Mouse (Mus musculus) kidney, adult 2 months (tissue): Measurements from ENCODE around the gene Trim27. TPM values are rescaled to one million over a fixed set of nuclear protein-coding genes. Genes with fewer than 3 reads are reported as not detected.

Experiments
- DNase-seq: peaks from one replicate; pipeline ENCODE4 v3.0.0; 2021
- H3K27ac ChIP-seq: fragments of 200-500 bp; 2 replicates; pipeline ENCODE4 v1.5.1; 2012; ENCODE audit warnings: low read depth, low read length, control low read depth, inconsistent platforms; ENCODE audit not compliant: insufficient read depth
- H3K27me3 ChIP-seq: fragments of 200-500 bp; replicated peaks from 2 replicates; pipeline ENCODE4 v1.6.1; 2012; ENCODE audit warnings: mild to moderate bottlenecking, moderate library complexity, low read length, inconsistent platforms; ENCODE audit not compliant: control insufficient read depth, insufficient read depth
- H3K36me3 ChIP-seq: fragments of 200-500 bp; 2 replicates; pipeline ENCODE4 v1.6.1; 2012; ENCODE audit warnings: mild to moderate bottlenecking, moderate library complexity, low read length, inconsistent platforms; ENCODE audit not compliant: control insufficient read depth, insufficient read depth
- H3K4me1 ChIP-seq: fragments of 200-500 bp; 2 replicates; pipeline ENCODE4 v1.6.1; 2011; ENCODE audit warnings: low read length; ENCODE audit not compliant: control insufficient read depth, insufficient read depth
- H3K4me3 ChIP-seq: fragments of 200-500 bp; 2 replicates; pipeline ENCODE4 v1.5.1; 2011; ENCODE audit warnings: mild to moderate bottlenecking, low read depth, low read length, control low read depth; ENCODE audit not compliant: insufficient read depth
- CTCF ChIP-seq: fragments of 200-500 bp; conservative IDR thresholded peaks from 2 replicates; pipeline ENCODE4 v1.5.1; 2011; ENCODE audit warnings: low read depth, mild to moderate bottlenecking, control low read depth, low read length, moderate library complexity, mixed read lengths; ENCODE audit not compliant: insufficient read depth, insufficient read length
- POLR2A ChIP-seq: fragments of 200-500 bp; IDR thresholded peaks from one replicate; pipeline ENCODE4 v1.6.1; 2011; ENCODE audit warnings: low read depth, low read length, control low read depth
- WGBS: fragments of 180-500 bp; shearing (Covaris S2); methylation state at CpG from one replicate; pipeline ENCODE4 v1.1.7; 2018; 5-methylcytosine and 5-hydroxymethylcytosine counted together
- polyA plus RNA-seq: library from polyadenylated mRNA; depleted of rRNA; stranded (reverse); fragments of >200 nt; gene quantifications from 2 replicates; pipeline ENCODE4 v1.2.3, GENCODE M21; 2012; rRNA removed

Gene Trim27
- polyA plus RNA-seq, 1 experiment = 30.2 TPM

DNA sequence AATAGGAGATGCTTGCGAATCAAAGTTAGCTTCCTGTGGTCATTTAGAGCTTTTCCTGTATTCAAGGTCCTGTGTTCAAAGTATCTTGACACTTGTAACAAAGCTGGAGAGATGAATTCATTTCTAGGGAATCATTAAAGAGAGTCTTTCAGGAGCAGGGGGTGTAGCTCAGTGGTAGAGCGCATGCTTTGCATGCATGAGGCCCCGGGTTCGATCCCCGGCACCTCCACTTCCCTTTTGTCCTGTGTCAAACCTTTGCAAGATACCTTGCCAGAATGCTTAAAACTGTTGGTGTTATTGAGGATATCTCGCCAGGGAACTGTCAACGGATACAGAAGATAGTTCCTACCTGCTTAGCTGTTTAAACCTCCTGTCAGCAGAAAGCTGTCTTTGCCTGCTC lies 61.5 kb downstream of the Trim27 start:
- TF ChIP-seq POLR2A = no peak
- TF ChIP-seq CTCF = no peak
- Histone ChIP-seq H3K27ac (no peak overlapping the region), H3K4me1 (0 out of 2 replicates have a peak, but pooled peaks cover 6% of the 10 kb centered on the region), H3K4me3 (no peak overlapping the region), H3K27me3 (no peaks in the 10 kb centered on the region; the same call in 1 of the 2 replicates), H3K36me3 (no peaks in the 10 kb centered on the region)
- WGBS = 51% methylated on average over 7 of the region's 7 CpGs
- no peak for DNase-seq

DNA sequence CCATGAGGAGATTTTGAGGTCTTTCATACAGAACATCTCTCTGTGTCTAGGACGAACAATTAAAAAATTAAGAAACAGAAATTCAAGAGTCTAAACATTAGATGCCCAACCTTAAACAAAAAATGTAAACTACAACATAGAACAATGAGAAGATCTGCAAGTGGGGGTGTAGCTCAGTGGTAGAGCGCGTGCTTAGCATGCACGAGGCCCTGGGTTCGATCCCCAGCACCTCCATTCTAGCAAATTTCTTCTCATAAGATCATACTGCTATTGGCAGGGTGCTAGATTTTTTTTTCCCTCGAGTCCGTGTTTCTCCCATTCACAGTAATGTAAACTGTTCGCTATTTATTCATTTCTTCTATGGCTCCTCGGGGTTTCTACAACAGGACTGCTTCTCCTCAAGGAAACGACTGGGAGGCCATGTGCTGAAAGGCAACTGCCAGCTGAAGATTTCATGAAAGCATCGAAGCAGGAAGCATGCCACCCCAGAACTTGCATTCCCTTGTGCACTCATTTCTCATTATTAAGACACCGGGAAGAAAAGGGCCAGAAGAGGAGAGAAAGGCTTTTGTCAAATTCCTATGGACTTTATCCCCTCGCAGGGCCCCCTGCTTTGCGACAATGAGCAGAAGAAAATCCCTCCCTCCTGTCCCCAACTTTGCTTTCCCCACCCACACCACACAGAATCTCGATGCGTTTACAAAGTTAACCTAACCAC lies 63.3 kb downstream of the Trim27 start:
- Histone ChIP-seq H3K36me3 (no peaks in the 10 kb centered on the region), H3K27me3 (no peaks in the 10 kb centered on the region; the same call in 1 of the 2 replicates), H3K27ac (no peak overlapping the region), H3K4me1 (no peaks in the 10 kb centered on the region), H3K4me3 (no peak overlapping the region)
- no peak for DNase-seq
- no peak for TF ChIP-seq POLR2A
- TF ChIP-seq CTCF = no peak
- 27% methylated on average over 16 of the region's 16 CpGs for WGBS

DNA sequence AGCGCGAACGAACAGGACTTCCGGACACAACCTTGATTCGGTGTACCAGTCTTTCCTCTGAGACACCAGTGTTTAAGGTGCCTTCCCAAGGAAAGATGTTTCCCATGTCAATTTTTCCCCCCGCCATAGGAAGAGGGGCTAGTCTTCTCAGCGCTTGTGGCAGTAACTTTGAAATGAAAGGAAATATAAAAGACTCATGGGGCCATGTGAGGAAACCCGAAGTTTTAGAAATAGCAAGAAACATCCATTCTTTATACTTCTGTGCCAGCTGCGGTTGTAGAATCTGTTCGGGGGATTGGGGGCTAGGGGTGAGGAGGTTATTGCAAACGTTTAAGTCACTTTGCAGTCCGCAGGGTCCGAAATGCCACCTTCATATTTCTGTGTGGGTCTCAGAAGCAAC lies 64.0 kb downstream of the Trim27 start:
- no peak overlapping the region for H3K4me3 ChIP-seq
- H3K27me3 ChIP-seq = no peaks in the 10 kb centered on the region; the same call in 1 of the 2 replicates
- 39% methylated on average over 13 of the region's 13 CpGs for WGBS
- no peak for TF ChIP-seq CTCF
- TF ChIP-seq POLR2A = no peak
- no peak overlapping the region for H3K27ac ChIP-seq
- H3K36me3 ChIP-seq = no peaks in the 10 kb centered on the region
- no peak for DNase-seq
- H3K4me1 ChIP-seq = no peaks in the 10 kb centered on the region

DNA sequence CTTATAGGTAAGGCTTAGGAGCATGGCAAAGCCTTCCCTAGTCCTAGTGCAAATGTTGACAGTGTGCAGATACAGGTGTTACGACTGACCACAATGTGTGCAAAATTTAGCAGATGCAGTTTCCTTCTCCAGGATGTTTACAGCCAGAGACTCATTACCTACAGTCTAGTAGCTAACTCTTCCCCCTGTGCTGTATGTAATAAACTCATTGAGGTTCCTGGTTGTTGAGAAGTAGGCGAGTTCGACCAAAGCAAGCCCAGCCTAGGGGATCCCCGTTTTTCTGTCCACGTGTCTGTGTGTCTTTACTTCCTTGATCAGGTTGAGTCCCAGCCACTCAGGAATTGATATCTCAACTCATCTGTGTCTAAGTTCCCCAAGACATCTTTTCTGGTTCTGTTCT lies 64.8 kb downstream of the Trim27 start:
- Histone ChIP-seq H3K36me3 (no peaks in the 10 kb centered on the region), H3K27ac (no peak overlapping the region), H3K27me3 (no peaks in the 10 kb centered on the region; the same call in 1 of the 2 replicates), H3K4me3 (no peak overlapping the region), H3K4me1 (no peaks in the 10 kb centered on the region)
- TF ChIP-seq CTCF = no peak
- no peak for TF ChIP-seq POLR2A
- WGBS = 89% methylated on average over 5 of the region's 5 CpGs
- no peak for DNase-seq

Other genes starting within 250 kb of the Trim27 start
- gene Olfr1370, start 104.5 kb upstream of the Trim27 start, polyA plus RNA-seq = not detected in 2 replicates
- gene Olfr1369-ps1, start 68.0 kb upstream of the Trim27 start, polyA plus RNA-seq = not detected in 2 replicates
- not detected in 2 replicates for gene Olfr263, start 49.8 kb upstream of the Trim27 start, polyA plus RNA-seq
- gene Olfr1368, start 33.6 kb upstream of the Trim27 start, polyA plus RNA-seq = not detected in 2 replicates
- not detected in 2 replicates for gene Gpx5, start 113.3 kb downstream of the Trim27 start, polyA plus RNA-seq
- 24.6 and 28.9 TPM in 2 replicates for gene Gpx6, start 132.7 kb downstream of the Trim27 start, polyA plus RNA-seq
- not detected in 2 replicates for gene Olfr1367, start 167.5 kb downstream of the Trim27 start, polyA plus RNA-seq
- 1.6 TPM in 2 replicates for gene Zscan12, start 183.4 kb downstream of the Trim27 start, polyA plus RNA-seq
- gene Zkscan3, start 223.3 kb downstream of the Trim27 start, polyA plus RNA-seq = 18.4 and 20.6 TPM in 2 replicates